In the genomic region with DNA sequence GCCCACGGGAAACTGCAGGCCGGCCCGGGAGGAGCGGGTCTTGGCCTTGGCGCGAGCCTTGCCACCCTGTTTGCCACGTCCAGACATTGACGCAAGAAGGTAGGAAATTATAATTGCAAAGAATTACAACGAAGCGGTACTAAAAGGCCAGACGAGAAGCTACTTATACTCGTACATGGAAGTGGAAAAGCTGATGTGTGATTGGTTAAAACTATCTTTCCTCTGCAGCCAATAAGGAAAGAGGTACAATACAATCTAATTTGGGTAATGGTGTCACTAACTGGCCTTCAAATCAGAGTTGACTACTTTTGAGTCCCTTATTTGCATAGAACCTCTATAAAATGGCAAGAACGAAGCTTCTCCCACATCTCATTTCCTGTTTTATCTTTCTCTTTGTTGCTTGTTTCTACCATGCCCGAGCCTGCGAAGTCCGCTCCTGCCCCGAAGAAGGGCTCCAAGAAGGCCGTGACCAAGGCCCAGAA, we compare ENCODE assay signal across 8 mouse cellular contexts. TPM values are rescaled to one million over a fixed set of nuclear protein-coding genes. Genes with fewer than 3 reads are reported as not detected.
A peak's percentile ranks its signal among the peaks of the same experiment; 100 is the strongest.
DNase-seq lines count a peak whose midpoint lies in the region; ATAC-seq lines count a peak whose summit lies in the region.

Hist1h2ae (minus strand) TSS at position 199 of the 482 bp plus-strand sequence.
Hist1h2bg (plus strand) TSS at position 375 of the 482 bp plus-strand sequence.

- H3K27ac ChIP-seq in hindbrain, embryonic 12.5 days, result peak within 1 kb of the TSS; percentile 96

- H3K4me1 ChIP-seq in hindbrain, embryonic 12.5 days, result peaks cover 21% of the 10 kb centered on the region

- ATAC-seq in frontal cortex, adult (ENCODE audit: low TSS enrichment), result peak; percentile 96
- peak; percentile 93 for ATAC-seq in hindbrain, embryonic 12.5 days (ENCODE audit: low FRiP score)

- H3K36me3 ChIP-seq in hindbrain, embryonic 12.5 days, result no peaks in the 10 kb centered on the region

- peak within 1 kb of the TSS; percentile 45 for H3K4me3 ChIP-seq in hindbrain, embryonic 12.5 days

- DNase-seq in ZHBTc4 (ENCODE audit: low read depth, low spot score), result peak; percentile 94
- DNase-seq in cerebellum, adult 9-11 months, result peak; percentile 73
- peak; percentile 43 to 69 for DNase-seq in layer of hippocampus, postnatal 25 days (ENCODE audit: extremely low spot score in 1 of 2, low spot score in 1 of 2)
- peak; percentile 68 for DNase-seq in lung, postnatal 10 days
- DNase-seq in right cerebral cortex, adult 18-20 months, result peak; percentile 76
- DNase-seq in urinary bladder, postnatal 14 days (ENCODE audit: low spot score), result peak; percentile 59

- no peaks in the 10 kb centered on the region for H3K27me3 ChIP-seq in hindbrain, embryonic 12.5 days

- peak within 1 kb of the TSS; percentile 71 for H3K9ac ChIP-seq in hindbrain, embryonic 12.5 days

- no peaks in the 10 kb centered on the region for H3K9me3 ChIP-seq in hindbrain, embryonic 12.5 days (replicated peaks)

- H3K4me2 ChIP-seq in hindbrain, embryonic 12.5 days (replicated peaks), result peak within 1 kb of the TSS; percentile 81

- 0% methylated on average over 18 of the region's 18 CpGs for WGBS in hindbrain, embryonic 12.5 days

RNA-seq across cellular contexts. Expression of gene Hist1h2ae, which starts in this region (rescaled TPM):
- 67.4 and 81.6 TPM in 2 replicates for polyA plus RNA-seq in hindbrain, embryonic 12.5 days (2016; fragmentation: Nextera tagmentation; extraction: Ambion mirVana)
- 1 to 10 TPM; 4.6 to 7.9 TPM for total RNA-seq in layer of hippocampus, postnatal 25 days (2021)

RNA-seq across cellular contexts. Expression of gene Hist1h2bg, which starts in this region (rescaled TPM):
- 4.8 and 7.1 TPM in 2 replicates for polyA plus RNA-seq in hindbrain, embryonic 12.5 days (2016; fragmentation: Nextera tagmentation; extraction: Ambion mirVana)
- 10 to 100 TPM; 79.1 to 83.5 TPM for total RNA-seq in layer of hippocampus, postnatal 25 days (2021)

Comparison
In these comparisons a context has a peak if more than half of its experiments do, and no peak if none do; other contexts are left out.
1. Peak in every context shown above with its lines: DNase-seq, ATAC-seq, H3K4me3 ChIP-seq and H3K27ac ChIP-seq.